Mouse (Mus musculus) myocyte (in vitro differentiated cells): ENCODE data around the gene Kdelc1.

Source experiments
- POLR2A ChIP-seq: IDR thresholded peaks from one replicate; pipeline ENCODE4 v1.6.1; 2011; ENCODE audit warnings: low read depth, mild to moderate bottlenecking, control low read depth, moderate library complexity; ENCODE audit not compliant: insufficient read length
- POLR2AphosphoS2 ChIP-seq: IDR thresholded peaks from one replicate; pipeline ENCODE4 v1.6.1; 2011; ENCODE audit warnings: low read depth, control low read depth; ENCODE audit not compliant: insufficient read length

GRCm38 (mm10) chr1:44120074-44120406 lies 1.4 kb upstream of the Kdelc1 start:
- TF ChIP-seq POLR2AphosphoS2 (no peak), POLR2A (no peak)
